Mouse (Mus musculus) gastrocnemius, postnatal 25 days (tissue): ENCODE data around the gene Bcat1. TPM values are rescaled to one million over a fixed set of nuclear protein-coding genes. Genes with fewer than 3 reads are reported as not detected.

Source experiments
- DNase-seq: peaks from one replicate; pipeline ENCODE4 v3.0.0; 2022
- long read RNA-seq, 2 experiments: library from polyadenylated mRNA; stranded (forward); transcript quantifications; one replicate each; pipeline ENCODE4 v2.0.0; 2021
- total RNA-seq, 2 experiments: library from RNA; stranded (reverse); gene quantifications; 1 replicate in 1 of 2; 2 replicates in 1 of 2; pipeline ENCODE4 v1.2.3; 2021

Bcat1 gene
- 1 to 10 TPM; 3.4 to 3.7 TPM for total RNA-seq
- long read RNA-seq, experiment 1, result 0 reads
- long read RNA-seq, experiment 2, partial matches to known transcripts, result 1 of 2 reads
- long read RNA-seq, experiment 2, other reads (novel, unspliced or antisense), result 0 of 2 reads

DNA sequence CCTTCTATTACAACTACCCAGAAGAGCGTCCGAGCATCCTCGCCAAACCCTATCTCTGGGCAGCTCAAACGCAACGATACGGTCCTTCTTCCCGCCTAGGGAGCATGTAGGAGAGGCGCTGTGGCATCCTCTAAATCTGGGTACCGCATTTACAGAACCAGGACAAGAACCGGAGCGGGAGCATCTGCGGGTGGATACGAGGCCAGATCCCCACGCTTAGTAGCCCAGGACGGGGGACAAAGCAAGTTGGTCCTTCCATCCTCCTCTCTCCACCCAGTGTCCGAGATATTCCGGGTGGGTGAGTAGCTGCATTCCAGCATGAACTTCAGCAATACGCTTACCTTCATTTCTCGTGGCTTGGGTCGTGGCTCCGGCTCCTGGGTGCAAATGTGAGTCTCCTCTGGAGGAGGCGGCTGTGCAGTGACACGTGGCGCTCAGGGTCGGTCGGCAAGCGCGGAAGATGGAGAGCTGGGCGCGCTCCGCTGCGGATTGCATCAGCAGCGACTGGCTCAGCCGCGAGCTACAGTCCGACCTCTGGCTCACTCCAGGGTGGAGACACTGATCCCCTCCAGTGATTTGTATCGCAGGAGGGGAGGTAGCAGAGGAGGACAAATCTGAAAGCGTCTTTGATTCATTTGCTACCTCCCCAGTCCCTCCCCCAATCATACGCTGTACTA is at the start of gene Bcat1:
TSS of gene Bcat1 (minus strand) at position 637 of the 677 bp plus-strand sequence.
- no peak for DNase-seq

- DNase-seq, result no peak
Measured at GRCm38 (mm10) chr6:145125591-145126113, 49.7 kb upstream of the Bcat1 start.

DNA sequence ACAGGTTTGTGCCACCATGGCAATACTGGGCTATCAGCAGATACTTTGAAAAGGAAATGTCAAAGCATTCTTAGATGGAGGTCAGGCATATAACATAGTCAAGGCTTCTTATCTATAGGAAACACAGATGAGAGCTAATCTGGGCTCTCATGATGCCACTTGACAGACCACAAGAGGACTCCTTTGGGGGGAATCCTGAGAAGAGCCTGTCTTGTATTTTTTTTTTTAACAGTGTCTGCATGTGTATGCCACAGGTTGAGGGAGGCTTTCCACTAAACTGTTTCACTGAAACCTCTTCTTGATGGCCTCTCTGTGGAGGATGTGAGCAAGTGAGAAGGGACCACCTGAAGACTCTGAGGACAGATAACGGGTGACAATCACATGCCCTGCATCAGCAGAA is 48.6 kb upstream of the Bcat1 start:
- no peak for DNase-seq

DNA sequence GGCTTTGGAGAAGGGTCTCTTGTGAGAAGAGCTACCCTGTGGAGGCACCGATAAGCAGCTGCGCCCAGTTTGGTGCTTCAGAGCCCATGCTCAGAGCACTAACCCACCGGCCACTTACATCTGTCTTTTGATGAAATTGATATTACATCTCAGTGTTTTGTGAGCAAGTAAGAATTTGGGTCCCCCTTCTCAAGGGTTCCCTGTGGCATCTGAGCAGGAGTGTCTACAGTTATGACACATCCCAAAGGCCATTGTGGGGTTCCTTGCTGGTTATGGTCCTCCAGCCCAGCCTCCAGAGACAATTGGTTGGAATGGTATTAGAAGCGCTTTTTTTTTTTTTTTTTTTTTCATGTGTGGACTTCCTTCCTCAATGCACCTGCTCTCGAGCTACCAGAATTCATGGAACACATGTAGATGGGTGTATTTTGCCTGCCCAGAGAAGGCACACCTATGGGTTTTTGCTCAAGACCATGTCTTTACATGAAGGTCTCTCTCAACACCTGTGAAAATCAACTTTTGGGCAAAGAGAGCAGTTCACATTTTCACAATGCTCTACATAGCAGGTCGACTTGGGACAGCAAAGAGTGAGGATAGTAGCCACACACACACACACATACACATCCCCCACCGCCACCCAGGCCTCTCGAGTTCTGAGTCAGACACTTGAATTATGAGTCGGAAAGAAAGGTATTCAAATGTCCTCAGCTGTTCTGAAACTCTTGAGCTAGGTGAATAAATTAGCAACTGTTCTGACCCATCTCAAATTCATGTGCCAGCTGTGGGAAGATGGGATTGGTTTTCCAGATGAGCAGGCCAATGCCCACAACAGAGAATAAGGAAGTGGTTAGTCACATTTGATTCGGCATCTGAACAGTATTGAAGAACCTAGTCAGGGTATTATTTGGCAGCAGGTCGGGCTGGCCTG is 47.4 kb upstream of the Bcat1 start:
- DNase-seq, result no peak

- no peak for DNase-seq
Measured at GRCm38 (mm10) chr6:145122423-145123059, 46.6 kb upstream of the Bcat1 start.

GRCm38 (mm10) chr6:145121590-145122420 is 45.8 kb upstream of the Bcat1 start:
- peak; percentile 26 for DNase-seq

DNA sequence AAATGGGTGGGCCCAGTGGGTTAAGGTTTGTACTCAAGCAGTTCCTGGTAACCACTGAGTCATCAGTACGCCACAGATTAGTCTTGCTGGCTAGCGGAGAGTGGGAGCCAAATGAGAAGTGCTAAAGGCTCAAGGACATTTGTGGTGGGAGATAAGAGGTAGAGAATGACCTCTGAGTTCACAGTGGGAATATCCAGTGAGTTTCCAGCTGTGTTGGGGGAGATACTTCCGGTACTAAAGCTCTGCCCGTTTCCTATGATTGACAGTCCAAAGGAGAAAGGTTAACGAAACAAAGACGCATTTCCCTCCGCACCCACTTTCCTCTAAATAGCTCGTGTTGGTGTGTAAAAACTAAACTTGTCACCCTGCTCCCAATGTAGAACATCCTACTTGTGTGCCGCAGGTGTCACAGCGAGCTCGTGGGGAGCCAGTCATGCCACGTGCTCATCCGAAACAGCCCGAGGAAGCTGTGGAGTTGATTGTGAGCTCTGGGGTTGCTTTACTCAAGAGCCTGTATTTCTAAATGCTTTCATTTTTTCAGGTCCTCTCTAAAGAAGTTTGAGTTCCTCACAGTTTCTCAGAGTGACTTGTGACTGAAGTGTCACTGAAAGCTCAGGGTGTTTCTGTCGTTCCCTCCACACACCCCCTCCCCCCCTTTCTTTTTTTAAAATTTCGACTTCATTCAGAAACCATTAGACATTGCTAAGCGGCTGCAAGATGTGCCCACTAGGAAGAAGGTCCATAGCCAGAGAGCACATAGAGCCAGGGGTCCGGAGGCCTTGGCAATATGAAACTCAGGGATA is 45.0 kb upstream of the Bcat1 start:
- no peak for DNase-seq

DNA sequence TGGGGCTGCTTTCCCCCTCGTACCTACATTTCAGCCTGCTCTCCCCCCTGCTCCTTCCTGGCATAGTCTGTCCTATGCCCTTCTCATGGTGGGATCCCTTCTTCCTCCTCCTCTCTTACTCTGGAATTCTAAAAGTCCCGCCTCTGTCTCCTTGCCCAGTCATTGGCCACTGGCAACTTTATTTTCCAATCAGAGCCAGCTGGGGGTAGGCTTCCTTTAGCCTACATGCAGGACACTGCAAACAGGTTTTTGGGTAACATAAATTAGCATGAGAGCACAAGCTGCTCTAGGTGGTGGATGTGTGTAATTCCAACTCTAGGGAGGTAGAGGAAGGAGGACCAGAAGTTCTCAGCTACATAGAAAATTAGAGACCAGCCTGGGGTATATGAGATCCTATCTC is 44.1 kb upstream of the Bcat1 start:
- DNase-seq, result no peak

DNA sequence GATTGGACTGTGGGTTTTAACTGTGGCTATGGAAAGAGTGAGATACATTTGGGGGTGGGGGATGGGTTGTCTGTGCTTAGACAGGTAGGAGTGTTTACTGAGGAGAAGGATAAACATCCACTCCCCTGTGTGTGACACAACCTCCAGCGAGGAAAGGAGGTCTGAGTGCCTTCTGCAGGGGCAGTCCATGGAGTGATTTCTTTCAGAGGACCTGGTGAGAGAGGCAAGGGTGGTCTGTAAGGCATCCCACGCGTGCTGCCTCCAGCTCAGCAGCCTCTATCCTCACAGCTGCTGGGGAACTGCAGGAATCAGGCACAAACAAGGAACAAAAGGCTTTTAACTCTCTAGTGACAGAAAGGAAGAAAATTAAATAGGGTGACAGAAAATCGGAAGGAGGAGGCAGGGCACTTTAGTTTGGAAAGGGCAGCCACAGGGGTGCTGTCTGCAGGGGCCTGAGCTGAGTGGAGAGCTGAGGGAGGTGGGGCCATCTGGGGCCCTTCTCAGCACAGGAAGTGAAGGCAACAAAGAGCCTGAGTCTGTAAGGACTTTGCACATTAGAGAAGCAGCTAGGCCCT is 40.2 kb upstream of the Bcat1 start:
- DNase-seq, result no peak

- DNase-seq, result no peak
Measured at GRCm38 (mm10) chr6:145115476-145116097, 39.6 kb upstream of the Bcat1 start, which contains the start of gene Lrmp. Lrmp (plus strand) TSS chr6:145115653.

DNA sequence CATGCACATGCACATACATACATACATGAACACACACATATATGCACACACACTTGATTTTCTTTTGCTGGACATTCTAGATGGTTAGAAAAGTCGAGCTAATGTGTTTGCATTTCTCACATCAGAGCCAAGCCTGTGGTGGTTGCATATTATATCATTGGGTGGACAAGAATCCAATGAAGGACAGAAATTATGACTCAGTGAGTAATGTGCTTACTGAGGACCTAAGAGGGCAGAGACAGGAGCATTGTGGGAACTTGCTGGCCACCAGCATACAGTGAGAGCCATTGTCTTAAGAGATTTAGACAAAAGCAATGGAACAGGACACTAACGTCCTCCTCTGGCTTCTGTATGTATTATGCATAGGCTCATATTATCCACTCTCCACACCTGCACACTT is 38.6 kb upstream of the Bcat1 start:
- DNase-seq, result no peak

GRCm38 (mm10) chr6:145112865-145113264 is 36.9 kb upstream of the Bcat1 start:
- no peak for DNase-seq

- DNase-seq, result no peak
Measured at GRCm38 (mm10) chr6:145110786-145111185, 34.8 kb upstream of the Bcat1 start.

DNA sequence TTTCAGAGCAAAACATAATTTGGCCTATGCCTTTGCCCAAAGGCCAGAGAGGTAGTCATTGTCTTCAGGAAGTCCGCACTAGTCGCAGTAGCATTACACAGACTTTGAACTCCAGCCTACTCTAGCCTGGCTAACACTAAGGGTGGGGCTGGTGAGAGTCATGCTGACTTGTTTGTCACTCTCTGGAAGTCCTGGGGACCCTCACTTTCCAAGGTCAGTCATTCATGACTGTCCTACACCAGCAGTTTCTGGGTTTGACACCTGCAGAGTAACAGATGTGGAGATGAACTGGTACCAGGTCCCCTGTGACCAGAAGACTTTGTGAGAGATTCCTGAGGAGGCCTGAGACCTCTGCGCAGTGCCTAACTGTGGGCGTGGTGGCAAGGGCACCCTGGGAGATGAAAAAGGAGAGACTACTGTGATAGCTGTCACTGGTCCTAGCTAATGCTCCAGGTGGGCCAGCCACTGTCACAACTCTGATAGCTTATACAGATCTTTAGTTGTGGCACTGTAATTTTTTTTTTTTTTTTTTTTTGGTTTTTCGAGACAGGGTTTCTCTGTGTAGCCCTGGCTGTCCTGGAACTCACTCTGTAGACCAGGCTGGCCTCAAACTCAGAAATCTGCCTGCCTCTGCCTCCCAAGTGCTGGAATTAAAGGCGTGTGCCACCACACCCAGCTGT is 30.3 kb upstream of the Bcat1 start:
- no peak for DNase-seq

GRCm38 (mm10) chr6:145105439-145105838 is 29.5 kb upstream of the Bcat1 start:
- DNase-seq, result no peak

- DNase-seq, result no peak
Measured at GRCm38 (mm10) chr6:145104241-145104939, 28.4 kb upstream of the Bcat1 start.

- DNase-seq, result no peak
Measured at GRCm38 (mm10) chr6:145100923-145101322, 24.9 kb upstream of the Bcat1 start.

GRCm38 (mm10) chr6:145094431-145094830 is 18.4 kb upstream of the Bcat1 start:
- DNase-seq, result no peak
